Mouse (Mus musculus) forebrain, embryonic 10.5 days (tissue): Measurements from ENCODE around the gene Fam129c. TPM values are rescaled to one million over a fixed set of nuclear protein-coding genes. Genes with fewer than 3 reads are reported as not detected.

Experiments
- DNase-seq: peaks from one replicate; pipeline ENCODE4 v3.0.0-alpha.2; 2017; ENCODE audit warnings: low spot score; ENCODE audit errors: extremely low spot score
- H3K27ac ChIP-seq: fragments of 300-500 bp; sonication (generic); 2 replicates; pipeline ENCODE4 v1.5.1; 2016; ENCODE audit warnings: mild to moderate bottlenecking
- H3K27me3 ChIP-seq: fragments of 300-500 bp; sonication (generic); 2 replicates; pipeline ENCODE4 v1.6.1; 2016; ENCODE audit warnings: mild to moderate bottlenecking; ENCODE audit not compliant: poor library complexity, severe bottlenecking
- H3K36me3 ChIP-seq: fragments of 300-500 bp; sonication (generic); replicated peaks from 2 replicates; pipeline ENCODE4 v1.6.1; 2016; ENCODE audit warnings: mild to moderate bottlenecking, moderate library complexity
- H3K4me1 ChIP-seq: fragments of 300-500 bp; sonication (generic); 2 replicates; pipeline ENCODE4 v1.6.1; 2016
- H3K4me3 ChIP-seq: fragments of 300-500 bp; sonication (generic); 2 replicates; pipeline ENCODE4 v1.5.1; 2016; ENCODE audit warnings: mild to moderate bottlenecking, moderate library complexity
- H3K9me3 ChIP-seq: fragments of 300-500 bp; sonication (generic); 2 replicates; pipeline ENCODE4 v1.6.1; 2016; ENCODE audit warnings: mild to moderate bottlenecking, moderate library complexity
- whole genome bisulfite sequencing: fragments of 180-500 bp; shearing (Covaris S2); methylation state at CpG from one replicate; pipeline ENCODE4 v1.1.7; 2016; 5-methylcytosine and 5-hydroxymethylcytosine counted together
- polyA plus RNA-seq: library from polyadenylated mRNA; unstranded; fragments of >200 nt; fragmentation: Nextera tagmentation; extraction: Ambion mirVana; gene quantifications from 2 replicates; pipeline ENCODE4 v1.2.1, GENCODE M21; 2016

Fam129c gene
- polyA plus RNA-seq, 1 experiment from 2014 or later, result 4.1 TPM

DNA sequence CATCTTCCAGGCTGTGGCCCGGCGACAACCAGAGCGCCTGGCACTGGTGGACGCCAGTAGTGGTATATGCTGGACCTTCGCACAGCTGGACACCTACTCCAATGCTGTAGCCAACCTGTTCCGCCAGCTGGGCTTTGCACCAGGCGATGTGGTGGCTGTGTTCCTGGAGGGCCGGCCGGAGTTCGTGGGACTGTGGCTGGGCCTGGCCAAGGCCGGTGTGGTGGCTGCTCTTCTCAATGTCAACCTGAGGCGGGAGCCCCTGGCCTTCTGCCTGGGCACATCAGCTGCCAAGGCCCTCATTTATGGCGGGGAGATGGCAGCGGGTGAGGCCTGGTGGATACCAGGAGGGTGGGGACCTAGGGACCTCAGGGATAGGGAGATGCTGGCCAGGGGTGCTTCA lies 18.0 kb upstream of the Fam129c start:
- Histone ChIP-seq H3K36me3 (peaks cover 17% of the 10 kb centered on the region), H3K27me3 (peaks cover 32% of the 10 kb centered on the region), H3K4me1 (peaks cover 14% of the 10 kb centered on the region), H3K27ac (no peak overlapping the region), H3K4me3 (no peak overlapping the region), H3K9me3 (no peaks in the 10 kb centered on the region)
- DNase-seq, result no peak
- WGBS, result 88% methylated on average over 14 of the region's 14 CpGs

DNA sequence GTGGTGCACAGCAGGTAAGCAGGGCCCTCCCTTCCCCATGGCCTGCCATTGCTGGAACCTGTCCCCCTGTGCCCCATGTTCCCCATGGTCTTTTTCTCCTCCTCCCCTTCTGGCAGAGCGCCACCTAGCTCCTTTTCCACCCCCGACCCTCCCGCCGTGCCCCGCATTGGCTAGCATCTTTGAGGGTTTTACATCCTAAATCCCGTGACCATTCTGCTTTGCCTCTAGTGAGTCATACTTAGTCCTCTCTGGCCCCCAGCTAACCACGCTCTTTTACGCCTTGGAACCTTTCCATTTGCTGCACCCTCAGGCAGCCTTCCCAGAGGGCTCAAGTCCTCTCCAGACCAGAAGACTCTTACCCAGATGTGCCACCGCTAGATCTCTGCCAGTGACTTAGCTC lies 17.2 kb upstream of the Fam129c start:
- no peak for DNase-seq
- H3K27me3 ChIP-seq, result peaks cover 32% of the 10 kb centered on the region
- no peak overlapping the region for H3K4me3 ChIP-seq
- H3K9me3 ChIP-seq, result no peaks in the 10 kb centered on the region
- no peak overlapping the region for H3K27ac ChIP-seq
- H3K36me3 ChIP-seq, result peaks cover 24% of the 10 kb centered on the region
- WGBS, result 26% methylated on average over 9 of the region's 9 CpGs
- peaks cover 14% of the 10 kb centered on the region for H3K4me1 ChIP-seq

DNA sequence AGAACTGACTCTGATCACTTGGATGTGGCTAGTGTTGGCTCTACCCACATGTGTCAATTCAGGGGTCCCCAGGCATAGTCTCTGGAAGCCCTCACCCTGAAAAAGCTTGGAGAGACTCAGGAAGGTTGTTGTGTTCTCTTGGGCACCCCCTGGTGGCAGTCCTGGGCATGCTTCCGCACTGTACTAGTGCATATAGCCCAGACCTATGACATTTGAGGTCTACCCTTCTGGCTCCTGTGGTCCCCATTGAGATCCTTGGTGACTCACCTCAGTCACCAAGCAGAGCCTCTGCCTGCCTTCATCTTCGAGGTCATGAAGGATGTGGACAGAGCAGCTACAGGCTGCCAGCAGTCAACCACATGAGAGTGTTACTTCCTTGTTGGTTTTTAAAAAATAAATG lies 10.6 kb upstream of the Fam129c start:
- H3K36me3 ChIP-seq, result peaks cover 23% of the 10 kb centered on the region
- H3K4me1 ChIP-seq, result peaks cover 10% of the 10 kb centered on the region
- no peaks in the 10 kb centered on the region for H3K9me3 ChIP-seq
- H3K4me3 ChIP-seq, result no peak overlapping the region
- WGBS, result 75% methylated on average over 2 of the region's 2 CpGs
- DNase-seq, result peak; percentile 48
- H3K27ac ChIP-seq, result no peak overlapping the region
- peaks cover 20% of the 10 kb centered on the region for H3K27me3 ChIP-seq

DNA sequence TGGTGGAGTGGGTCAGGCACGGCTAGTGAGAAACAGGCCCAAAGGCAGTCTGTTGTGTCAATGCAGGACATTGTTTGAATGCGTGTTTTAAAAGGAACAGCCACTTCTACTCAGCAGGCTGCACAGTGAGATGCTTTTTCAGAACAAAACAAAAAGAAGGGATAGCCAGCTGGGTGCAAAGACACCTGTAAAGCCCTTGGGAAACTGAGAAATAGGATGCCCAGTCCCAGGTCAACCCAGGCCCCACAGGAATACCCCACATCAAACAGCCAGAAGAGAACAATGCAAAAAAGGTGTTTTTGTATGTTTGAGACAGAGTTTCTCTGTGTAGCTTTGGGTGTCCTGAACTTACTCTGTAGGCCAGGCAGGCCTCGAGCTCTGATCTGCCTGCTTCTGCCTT lies 8.7 kb upstream of the Fam129c start:
- no peak for DNase-seq
- Histone ChIP-seq H3K36me3 (peaks cover 27% of the 10 kb centered on the region), H3K27me3 (peaks cover 20% of the 10 kb centered on the region), H3K27ac (no peak overlapping the region), H3K4me1 (peaks cover 25% of the 10 kb centered on the region), H3K9me3 (no peaks in the 10 kb centered on the region), H3K4me3 (no peak overlapping the region)
- WGBS, result 72% methylated on average over 3 of the region's 3 CpGs

DNA sequence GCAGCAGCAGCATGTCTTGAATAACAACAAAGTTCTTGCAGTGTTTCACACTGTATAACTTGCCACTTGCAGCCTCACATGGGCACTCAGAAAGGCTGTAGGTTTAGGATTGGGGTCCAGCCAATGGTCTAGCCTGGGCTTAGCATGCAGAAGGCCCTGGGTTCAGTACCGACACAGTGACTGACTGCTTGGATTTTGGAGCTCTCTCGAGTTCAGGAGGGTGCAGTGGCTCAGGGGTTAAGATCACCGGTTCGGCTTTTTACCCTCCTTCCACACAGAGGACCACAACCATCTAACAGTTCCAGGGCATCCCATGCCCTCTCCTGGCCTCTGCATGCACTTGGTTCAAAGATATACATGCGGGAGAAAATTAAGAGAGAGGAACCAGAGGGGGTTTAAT lies 6.4 kb upstream of the Fam129c start:
- Histone ChIP-seq H3K27me3 (peaks cover 15% of the 10 kb centered on the region), H3K4me3 (peak overlapping the region; percentile 80), H3K27ac (no peak overlapping the region), H3K36me3 (peaks cover 21% of the 10 kb centered on the region), H3K9me3 (no peaks in the 10 kb centered on the region), H3K4me1 (peaks cover 44% of the 10 kb centered on the region)
- 35% methylated on average over 5 of the region's 5 CpGs for WGBS
- DNase-seq, result no peak

DNA sequence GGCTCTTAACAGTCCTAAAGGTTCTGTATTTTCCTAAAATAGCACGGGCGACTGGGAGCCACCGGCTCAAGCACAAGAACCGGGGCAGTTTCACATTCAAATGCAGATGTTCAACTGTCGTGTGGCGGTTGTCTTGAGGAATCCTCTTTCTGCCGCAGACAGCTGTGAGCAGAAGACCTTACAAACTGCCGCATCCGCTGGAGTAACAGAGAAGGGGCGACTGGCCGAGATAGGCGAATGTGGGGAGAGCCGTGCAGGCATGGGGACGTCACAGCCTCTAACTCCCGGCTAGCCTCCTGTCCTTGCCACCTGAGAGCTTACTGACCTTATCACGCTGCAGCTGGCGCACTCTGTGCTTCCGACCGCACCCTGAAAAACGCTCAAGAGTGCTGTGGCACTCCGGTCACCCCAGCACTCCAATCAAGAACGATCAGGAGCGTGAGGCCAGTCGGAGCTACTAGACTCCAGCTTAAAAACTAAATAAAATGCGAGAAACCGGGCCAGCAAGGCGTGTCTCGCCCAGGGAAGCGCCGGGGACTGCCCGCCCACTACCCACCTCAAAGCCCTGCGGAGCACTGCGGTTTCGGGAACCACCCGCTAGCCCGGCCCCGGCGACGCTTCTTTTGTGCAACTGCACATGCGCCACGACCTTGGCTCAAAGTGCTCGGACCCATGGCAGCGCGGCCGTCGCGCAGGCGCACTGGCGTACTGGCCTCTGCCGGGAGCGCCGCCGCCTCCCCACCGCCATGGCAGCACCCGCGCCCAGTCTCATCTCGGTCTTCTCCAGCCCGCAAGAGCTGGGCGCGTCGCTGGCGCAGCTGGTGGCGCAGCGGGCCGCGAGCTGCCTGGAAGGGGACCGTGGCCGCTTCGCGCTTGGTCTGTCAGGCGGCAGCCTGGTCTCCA lies 5.7 kb upstream of the Fam129c start, which contains the start of gene Pgls:
Pgls (plus strand) TSS at position 706 of the 903 bp plus-strand sequence.
- Histone ChIP-seq H3K4me3 (peak within 1 kb of the TSS; percentile 80), H3K36me3 (peaks cover 22% of the 10 kb centered on the region), H3K9me3 (no peaks in the 10 kb centered on the region), H3K4me1 (peaks cover 49% of the 10 kb centered on the region), H3K27ac (peak within 1 kb of the TSS; percentile 95), H3K27me3 (peaks cover 15% of the 10 kb centered on the region)
- peak; percentile 94 for DNase-seq
- WGBS, result under 1% methylated on average over 71 of the region's 71 CpGs

DNA sequence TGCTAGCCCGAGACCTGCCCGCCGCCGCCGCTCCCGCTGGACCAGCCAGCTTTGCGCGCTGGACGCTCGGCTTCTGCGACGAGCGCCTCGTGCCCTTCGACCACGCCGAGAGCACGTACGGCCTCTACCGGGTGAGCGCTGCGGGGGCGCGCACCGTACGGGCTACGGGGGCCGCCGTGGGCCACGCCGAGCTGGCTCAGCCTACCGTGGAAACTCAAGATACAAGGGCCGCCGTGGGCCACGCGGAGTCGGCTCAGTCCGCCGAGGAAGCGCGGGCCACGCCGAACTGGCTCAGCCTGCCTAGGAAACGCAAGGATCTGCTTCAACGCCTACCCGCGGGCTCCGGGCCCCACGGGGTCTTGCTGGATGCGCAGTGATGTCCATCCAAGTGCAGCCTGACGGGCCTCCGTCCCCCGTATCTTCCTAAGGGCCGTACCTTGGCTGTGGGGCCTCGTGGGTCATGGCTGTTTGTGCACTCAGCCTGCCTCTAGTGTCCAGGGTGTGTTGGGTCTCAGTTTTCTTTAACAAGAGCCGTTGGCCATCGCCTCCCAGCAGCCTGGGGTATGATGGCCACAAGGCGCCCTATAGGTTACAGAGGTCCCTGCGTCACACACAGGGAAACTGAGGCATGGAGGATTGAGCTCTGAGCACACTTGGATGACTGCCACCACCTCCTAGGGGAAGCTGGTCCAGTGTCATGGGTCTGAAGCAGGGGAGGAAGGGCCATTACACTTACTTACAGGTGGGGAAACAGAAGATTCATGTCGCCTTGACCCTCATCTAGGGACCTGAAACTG lies 4.9 kb upstream of the Fam129c start:
- Histone ChIP-seq H3K27ac (peak overlapping the region; percentile 95), H3K27me3 (peaks cover 15% of the 10 kb centered on the region), H3K4me1 (peaks cover 49% of the 10 kb centered on the region), H3K9me3 (no peaks in the 10 kb centered on the region), H3K4me3 (peak overlapping the region; percentile 80), H3K36me3 (peaks cover 26% of the 10 kb centered on the region)
- 6% methylated on average over 60 of the region's 60 CpGs for WGBS
- DNase-seq, result no peak

DNA sequence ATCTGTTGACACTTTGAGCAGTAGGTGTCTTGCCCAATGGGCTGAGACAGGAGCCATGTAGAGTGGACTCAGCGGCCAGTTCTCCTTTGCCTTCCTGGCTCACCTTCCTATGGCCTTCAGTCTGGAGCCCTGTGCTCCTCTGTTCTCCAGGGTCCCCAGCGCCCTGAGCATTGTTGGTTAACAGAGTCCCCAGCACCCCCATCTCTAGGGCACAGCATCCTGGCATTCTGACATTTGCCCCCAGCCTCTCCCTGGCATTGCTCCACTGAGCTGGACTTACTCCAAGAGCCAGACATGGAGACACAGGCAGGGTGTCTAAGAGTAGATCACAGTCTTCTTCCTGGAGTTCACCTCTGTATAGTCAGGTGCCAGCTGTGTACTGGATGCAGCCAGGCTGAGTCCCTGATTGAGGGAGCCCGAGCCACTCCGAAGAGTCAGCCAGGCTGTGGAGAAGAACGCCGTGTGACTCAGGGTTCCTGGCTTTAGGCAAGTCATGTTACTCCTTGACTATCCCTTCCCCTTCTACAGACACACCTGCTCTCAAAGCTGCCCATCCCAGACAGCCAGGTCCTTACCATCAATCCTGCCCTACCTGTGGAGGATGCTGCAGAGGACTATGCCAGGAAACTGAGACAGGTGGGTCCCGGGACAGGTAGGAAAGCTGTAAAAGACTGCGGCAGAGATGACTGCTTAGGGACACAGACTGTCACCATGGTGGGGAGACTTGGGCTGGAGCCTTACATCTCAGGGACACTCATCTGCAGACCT lies 3.7 kb upstream of the Fam129c start:
- H3K9me3 ChIP-seq, result no peaks in the 10 kb centered on the region
- DNase-seq, result no peak
- H3K4me3 ChIP-seq, result peak overlapping the region; percentile 80; the same call in 1 of the 2 replicates
- peaks cover 49% of the 10 kb centered on the region for H3K4me1 ChIP-seq
- 93% methylated on average over 8 of the region's 8 CpGs for WGBS
- peaks cover 26% of the 10 kb centered on the region for H3K36me3 ChIP-seq
- H3K27me3 ChIP-seq, result peaks cover 15% of the 10 kb centered on the region
- H3K27ac ChIP-seq, result no peak overlapping the region

DNA sequence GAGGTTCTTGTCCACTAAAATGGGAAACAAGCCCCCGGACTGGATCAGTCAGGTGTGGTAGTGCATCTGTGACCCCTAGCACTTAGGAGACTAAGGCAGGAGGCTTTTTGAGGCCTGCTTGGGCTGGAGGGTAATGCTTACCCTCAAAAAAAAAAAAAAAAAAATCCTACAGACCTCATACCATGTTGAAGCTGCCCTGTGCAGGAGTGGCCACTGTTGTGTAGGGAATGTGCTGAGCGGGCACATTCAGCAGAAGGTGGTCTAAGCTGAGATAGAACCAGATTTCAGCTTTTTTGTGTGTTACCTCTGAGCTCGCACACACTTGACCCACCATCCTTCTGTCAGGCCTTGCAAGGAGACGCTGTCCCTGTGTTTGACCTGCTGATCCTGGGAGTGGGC lies 3.1 kb upstream of the Fam129c start:
- no peak for DNase-seq
- H3K4me3 ChIP-seq, result 0 out of 2 replicates have a peak overlapping the region, but pooled peaks have one; percentile 12
- peaks cover 21% of the 10 kb centered on the region for H3K27me3 ChIP-seq
- H3K36me3 ChIP-seq, result peaks cover 30% of the 10 kb centered on the region
- no peaks in the 10 kb centered on the region for H3K9me3 ChIP-seq
- 88% methylated on average over 4 of the region's 4 CpGs for WGBS
- peaks cover 49% of the 10 kb centered on the region for H3K4me1 ChIP-seq
- H3K27ac ChIP-seq, result no peak overlapping the region

DNA sequence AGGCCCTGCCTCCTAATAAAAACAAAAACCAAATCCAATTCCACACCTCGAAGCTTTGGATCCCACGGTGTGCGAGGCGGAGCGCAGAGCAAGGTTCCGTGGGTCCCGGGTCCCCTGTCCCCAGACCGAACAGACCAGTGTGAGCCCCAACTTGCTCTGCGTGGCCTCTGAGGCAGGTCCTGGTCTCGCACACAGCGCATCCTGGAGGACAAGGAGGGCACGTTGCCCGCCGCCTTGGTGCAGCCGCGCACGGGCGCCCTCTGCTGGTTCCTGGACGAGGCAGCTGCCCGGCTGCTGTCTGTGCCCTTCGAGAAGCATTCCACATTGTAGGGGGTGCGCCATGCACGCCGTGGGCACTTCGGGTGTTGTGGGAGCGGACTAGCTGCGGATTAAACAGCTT lies 1.6 kb upstream of the Fam129c start:
- H3K36me3 ChIP-seq, result peaks cover 43% of the 10 kb centered on the region
- peak overlapping the region; percentile 23 for H3K4me3 ChIP-seq
- peak; percentile 87 for DNase-seq
- H3K4me1 ChIP-seq, result peaks cover 46% of the 10 kb centered on the region
- WGBS, result 7% methylated on average over 27 of the region's 27 CpGs
- peaks cover 25% of the 10 kb centered on the region for H3K27me3 ChIP-seq
- H3K27ac ChIP-seq, result 0 out of 2 replicates have a peak overlapping the region, but pooled peaks have one; percentile 36
- no peaks in the 10 kb centered on the region for H3K9me3 ChIP-seq

DNA sequence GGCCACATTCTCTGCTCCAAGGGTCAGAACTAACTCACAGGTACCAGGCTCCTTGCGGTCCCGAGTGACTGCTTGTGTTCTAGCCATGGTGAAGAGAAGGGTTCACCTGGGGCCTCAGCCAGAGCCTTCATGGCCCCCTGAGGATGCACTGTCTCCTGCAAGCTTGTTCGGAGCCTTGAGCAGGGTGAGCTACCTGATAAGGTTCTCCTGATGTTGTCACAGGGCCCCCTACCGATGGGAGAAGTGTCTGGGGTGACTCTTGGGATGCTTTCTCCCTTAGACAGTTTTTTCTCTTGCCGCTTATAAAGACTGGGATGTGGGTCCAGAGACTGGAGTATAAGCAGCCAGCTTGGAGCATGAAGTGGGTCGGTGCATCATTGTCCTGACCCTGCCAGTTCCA lies 1.1 kb upstream of the Fam129c start:
- H3K27me3 ChIP-seq, result peaks cover 27% of the 10 kb centered on the region
- no peak for DNase-seq
- H3K27ac ChIP-seq, result 0 out of 2 replicates have a peak overlapping the region, but pooled peaks have one; percentile 36
- peaks cover 41% of the 10 kb centered on the region for H3K4me1 ChIP-seq
- 58% methylated on average over 6 of the region's 6 CpGs for WGBS
- peaks cover 43% of the 10 kb centered on the region for H3K36me3 ChIP-seq
- H3K4me3 ChIP-seq, result peak overlapping the region; percentile 23; the same call in 1 of the 2 replicates
- no peaks in the 10 kb centered on the region for H3K9me3 ChIP-seq

DNA sequence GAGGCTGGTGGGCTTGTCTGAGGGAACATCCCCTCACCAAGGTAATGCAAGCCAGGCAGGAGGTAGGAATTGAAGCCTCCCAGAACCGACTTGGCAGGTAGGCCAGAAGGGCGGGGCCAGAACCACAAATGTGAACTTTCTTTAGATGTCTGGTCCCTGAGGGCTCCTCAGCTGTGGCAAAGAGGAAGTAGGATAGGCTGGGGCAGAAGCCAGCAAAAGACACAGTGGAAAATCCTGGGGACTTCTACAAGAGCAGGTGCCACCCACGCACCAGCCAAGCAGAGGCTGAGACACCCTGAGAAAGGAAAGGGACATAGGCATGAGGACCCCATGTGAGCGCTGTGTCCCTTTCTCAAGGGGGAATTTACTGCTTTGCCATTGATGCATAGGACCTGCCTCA lies 650 bp upstream of the Fam129c start:
- DNase-seq, result no peak
- Histone ChIP-seq H3K27me3 (peaks cover 31% of the 10 kb centered on the region), H3K27ac (no peak overlapping the region), H3K9me3 (no peaks in the 10 kb centered on the region), H3K4me1 (peaks cover 38% of the 10 kb centered on the region), H3K36me3 (peaks cover 43% of the 10 kb centered on the region), H3K4me3 (no peak overlapping the region)
- 87% methylated on average over 4 of the region's 4 CpGs for WGBS
